Mouse (Mus musculus) liver, postnatal 0 days (tissue): ENCODE results near the gene Anxa6. TPM values are rescaled to one million over a fixed set of nuclear protein-coding genes. Genes with fewer than 3 reads are reported as not detected.
A peak's percentile ranks its signal among the peaks of the same experiment; 100 is the strongest.

Experiments used
- ATAC-seq: fragments of 200-750 bp; cut with Nextera tagmentation; 2 replicates; pipeline ENCODE4 v1.8.0; 2017; ENCODE audit warnings: mild to moderate bottlenecking, moderate library complexity
- DNase-seq: peaks from one replicate; pipeline ENCODE4 v3.0.0-alpha.2; 2016
- H3K27ac ChIP-seq: fragments of 300-500 bp; sonication (generic); 2 replicates; pipeline ENCODE4 v1.5.1; 2014; ENCODE audit warnings: antibody characterized with exemption, moderate library complexity, mild to moderate bottlenecking, low read depth
- H3K27me3 ChIP-seq: fragments of 300-500 bp; sonication (generic); 2 replicates; pipeline ENCODE4 v1.6.1; 2014; ENCODE audit warnings: low read length, control low read depth, mixed read lengths; ENCODE audit not compliant: insufficient read depth
- H3K36me3 ChIP-seq: fragments of 300-500 bp; sonication (generic); replicated peaks from 2 replicates; pipeline ENCODE4 v1.6.1; 2014; ENCODE audit warnings: mild to moderate bottlenecking, control low read depth, low read length, moderate library complexity, mixed read lengths; ENCODE audit not compliant: insufficient read depth
- H3K4me1 ChIP-seq: fragments of 300-500 bp; sonication (generic); 2 replicates; pipeline ENCODE4 v1.6.1; 2014; ENCODE audit warnings: antibody characterized with exemption, mild to moderate bottlenecking, control low read depth; ENCODE audit not compliant: insufficient read depth
- H3K4me2 ChIP-seq: fragments of 300-500 bp; sonication (generic); 2 replicates; pipeline ENCODE4 v1.6.1; 2014; ENCODE audit warnings: low read depth, mild to moderate bottlenecking, low read length, moderate library complexity, mixed read lengths
- H3K4me3 ChIP-seq: fragments of 300-500 bp; sonication (generic); 2 replicates; pipeline ENCODE4 v1.5.1; 2014; ENCODE audit warnings: low read depth, low read length
- H3K9ac ChIP-seq: fragments of 300-500 bp; sonication (generic); replicated peaks from 2 replicates; pipeline ENCODE4 v1.6.1; 2014; ENCODE audit warnings: mild to moderate bottlenecking, moderate library complexity
- H3K9me3 ChIP-seq: fragments of 300-500 bp; sonication (generic); 2 replicates; pipeline ENCODE4 v1.6.1; 2016; ENCODE audit warnings: mild to moderate bottlenecking, control low read depth, low read length, mixed read lengths
- CTCF ChIP-seq: sonication (generic); IDR thresholded peaks from 2 replicates; pipeline ENCODE4 v1.5.1; 2016; ENCODE audit warnings: antibody characterized with exemption, low read depth
- EP300 ChIP-seq: IDR thresholded peaks from 2 replicates; pipeline ENCODE4 v1.6.1; 2016; ENCODE audit warnings: antibody characterized with exemption, low read depth, mild to moderate bottlenecking
- WGBS: fragments of 180-500 bp; shearing (Covaris S2); extraction: QIAGEN DNeasy Blood & Tissue Kit; methylation state at CpG from one replicate; pipeline ENCODE4 v1.1.7; 2014; ENCODE audit not compliant: insufficient replicate concordance; 5-methylcytosine and 5-hydroxymethylcytosine counted together
- polyA plus RNA-seq: library from polyadenylated mRNA; unstranded; fragments of >200 nt; fragmentation: Nextera tagmentation; extraction: Ambion mirVana; gene quantifications from 2 replicates; pipeline ENCODE4 v1.2.1, GENCODE M21; 2015

Gene Anxa6
- polyA plus RNA-seq, 1 experiment from 2014 or later = 47.5 TPM

DNA sequence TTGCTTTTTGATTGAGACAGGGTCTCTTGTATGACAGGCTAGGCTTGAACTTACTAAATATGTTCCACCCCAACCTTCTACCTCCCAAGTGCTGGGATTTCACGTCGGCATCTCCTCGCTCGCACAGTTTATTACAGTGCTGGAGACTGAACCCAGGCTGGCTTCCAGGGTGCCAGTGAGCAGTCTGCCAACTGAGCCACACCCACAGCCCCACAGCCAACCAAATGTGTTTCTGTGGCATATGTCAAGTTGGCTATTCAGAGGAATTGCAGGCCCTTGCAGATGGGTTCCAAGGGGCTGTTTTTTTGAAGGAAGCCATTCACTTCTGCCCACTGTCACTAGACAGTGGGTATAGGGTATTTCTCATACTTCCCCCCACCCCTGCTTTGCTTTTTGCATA lies 7.3 kb downstream of the Anxa6 start:
- H3K27me3 ChIP-seq = no peaks in the 10 kb centered on the region
- no peak for ATAC-seq
- H3K27ac ChIP-seq = no peak overlapping the region
- H3K4me1 ChIP-seq = peaks cover 62% of the 10 kb centered on the region
- H3K4me3 ChIP-seq = no peak overlapping the region
- H3K9ac ChIP-seq = no peak overlapping the region
- DNase-seq = no peak
- no peaks in the 10 kb centered on the region for H3K9me3 ChIP-seq
- WGBS = 81% methylated on average over 4 of the region's 4 CpGs
- no peak overlapping the region for H3K4me2 ChIP-seq
- 0 out of 2 replicates have a peak, but pooled peaks cover 2% of the 10 kb centered on the region for H3K36me3 ChIP-seq
- TF ChIP-seq CTCF (no peak), EP300 (no peak)

DNA sequence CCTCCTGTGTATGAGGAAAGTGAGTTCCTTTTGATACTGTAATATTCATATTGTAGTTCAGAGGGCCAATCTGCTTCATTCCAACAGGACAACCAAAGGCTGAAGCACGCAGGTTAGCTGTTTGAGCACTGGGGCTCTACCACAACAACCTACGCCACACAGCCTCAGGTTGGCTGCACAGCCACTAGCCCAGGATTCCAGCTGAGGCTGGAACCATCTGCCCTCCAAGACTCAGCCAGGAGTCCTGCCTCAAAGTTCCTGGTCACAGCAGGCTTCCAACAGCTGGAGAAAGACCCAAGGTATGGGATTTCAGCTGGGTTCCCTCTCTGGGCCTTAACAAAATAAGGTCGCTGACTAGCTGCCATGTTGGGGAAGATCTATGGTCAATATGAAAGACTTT lies 9.7 kb downstream of the Anxa6 start:
- WGBS = 74% methylated on average over 3 of the region's 3 CpGs
- DNase-seq (no peak), ATAC-seq (no peak)
- peaks cover 72% of the 10 kb centered on the region for H3K4me1 ChIP-seq
- peak overlapping the region; percentile 31 for H3K4me2 ChIP-seq
- no peaks in the 10 kb centered on the region for H3K27me3 ChIP-seq
- peak overlapping the region; percentile 80 for H3K27ac ChIP-seq
- no peak overlapping the region for H3K4me3 ChIP-seq
- TF ChIP-seq CTCF = no peak
- TF ChIP-seq EP300 = no peak
- peaks cover 13% of the 10 kb centered on the region for H3K36me3 ChIP-seq
- H3K9ac ChIP-seq = 0 out of 2 replicates have a peak overlapping the region, but pooled peaks have one; percentile 41
- no peaks in the 10 kb centered on the region for H3K9me3 ChIP-seq

DNA sequence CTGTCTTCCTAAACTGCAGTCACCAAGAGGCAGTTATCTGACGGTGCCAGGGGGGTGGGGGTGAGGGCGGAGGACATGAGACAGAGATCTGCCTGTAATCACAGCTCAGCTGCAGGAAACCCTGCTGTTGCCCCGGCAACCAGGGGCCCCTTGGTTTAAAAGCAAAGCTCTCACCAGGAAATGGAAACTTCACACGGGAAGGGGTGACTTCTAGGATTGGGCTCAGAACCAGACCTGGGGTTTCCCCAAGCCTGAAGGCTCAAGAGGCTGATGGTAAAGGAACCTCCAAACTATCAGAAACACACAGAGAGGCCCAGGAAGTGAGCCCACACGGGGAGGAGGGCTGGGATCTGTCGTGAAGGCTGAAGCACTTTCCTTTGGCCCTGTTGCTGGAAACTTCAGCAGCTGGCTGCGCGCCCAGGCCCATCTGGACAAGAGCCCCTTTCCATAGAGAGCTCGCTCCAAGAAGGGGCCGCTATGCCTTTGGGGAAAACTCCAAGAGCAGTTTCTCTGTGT lies 10.1 kb downstream of the Anxa6 start:
- Histone ChIP-seq H3K9me3 (no peaks in the 10 kb centered on the region), H3K4me3 (no peak overlapping the region), H3K27me3 (no peaks in the 10 kb centered on the region), H3K4me1 (peaks cover 71% of the 10 kb centered on the region), H3K9ac (peak overlapping the region; percentile 41; the same call in 1 of the 2 replicates), H3K36me3 (peaks cover 14% of the 10 kb centered on the region), H3K4me2 (peak overlapping the region; percentile 31), H3K27ac (peak overlapping the region; percentile 80)
- WGBS = 14% methylated on average over 10 of the region's 10 CpGs
- no peak for TF ChIP-seq CTCF
- TF ChIP-seq EP300 = peak; percentile 20; the same call in 1 of the 2 replicates
- peak; percentile 66 for ATAC-seq
- DNase-seq = peak; percentile 79

DNA sequence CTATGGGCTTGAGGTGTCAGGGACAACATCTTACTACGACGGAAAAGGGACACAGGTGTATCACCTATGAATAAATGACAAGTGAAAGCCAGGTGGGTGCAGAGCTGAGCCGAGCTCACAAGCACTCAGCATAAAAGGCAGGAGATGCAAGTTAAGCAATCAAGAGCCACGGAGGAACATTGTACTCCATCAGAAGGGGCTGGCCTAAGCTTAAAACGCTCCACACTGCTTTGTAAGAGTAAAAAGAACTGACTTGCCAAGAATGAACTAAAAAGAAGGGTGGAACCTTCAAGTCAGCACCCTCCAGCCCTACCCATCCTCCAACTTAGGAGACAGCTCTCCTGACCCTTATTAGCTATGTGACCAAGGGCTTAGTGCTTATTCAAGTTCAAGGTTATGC lies 10.7 kb downstream of the Anxa6 start:
- 35% methylated on average over 5 of the region's 5 CpGs for WGBS
- H3K9me3 ChIP-seq = no peaks in the 10 kb centered on the region
- peaks cover 65% of the 10 kb centered on the region for H3K4me1 ChIP-seq
- peak overlapping the region; percentile 31 for H3K4me2 ChIP-seq
- H3K9ac ChIP-seq = no peak overlapping the region; the same call in 1 of the 2 replicates
- TF ChIP-seq EP300 (no peak), CTCF (no peak)
- peak overlapping the region; percentile 80 for H3K27ac ChIP-seq
- no peaks in the 10 kb centered on the region for H3K27me3 ChIP-seq
- DNase-seq = no peak
- H3K4me3 ChIP-seq = no peak overlapping the region
- peak; percentile 28 for ATAC-seq
- H3K36me3 ChIP-seq = peaks cover 17% of the 10 kb centered on the region

DNA sequence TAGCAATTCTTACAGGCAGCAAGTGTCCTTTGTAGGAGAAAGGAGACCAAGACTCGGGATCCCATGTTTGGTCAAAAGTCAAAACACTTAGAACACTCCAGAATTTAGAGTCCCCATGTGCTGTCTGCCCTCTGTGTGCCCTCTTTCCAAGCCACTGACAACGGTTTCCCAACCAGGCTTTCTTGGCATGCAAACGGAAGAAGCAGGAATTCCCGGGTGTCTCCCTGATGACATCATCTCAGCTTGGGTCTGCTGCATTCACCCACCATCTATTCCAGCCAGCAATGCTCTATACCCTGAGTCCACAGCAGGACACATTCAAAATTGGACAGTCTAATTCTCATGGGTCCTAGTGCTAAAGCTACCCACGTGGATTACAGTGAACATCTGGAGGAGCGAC lies 11.4 kb downstream of the Anxa6 start:
- H3K4me3 ChIP-seq = no peak overlapping the region
- ATAC-seq (no peak), DNase-seq (no peak)
- peaks cover 17% of the 10 kb centered on the region for H3K36me3 ChIP-seq
- H3K9ac ChIP-seq = no peak overlapping the region
- 64% methylated on average over 6 of the region's 6 CpGs for WGBS
- H3K4me1 ChIP-seq = peaks cover 59% of the 10 kb centered on the region
- no peak overlapping the region for H3K4me2 ChIP-seq
- peak overlapping the region; percentile 80 for H3K27ac ChIP-seq
- TF ChIP-seq CTCF = no peak
- no peak for TF ChIP-seq EP300
- H3K9me3 ChIP-seq = no peaks in the 10 kb centered on the region
- H3K27me3 ChIP-seq = no peaks in the 10 kb centered on the region

DNA sequence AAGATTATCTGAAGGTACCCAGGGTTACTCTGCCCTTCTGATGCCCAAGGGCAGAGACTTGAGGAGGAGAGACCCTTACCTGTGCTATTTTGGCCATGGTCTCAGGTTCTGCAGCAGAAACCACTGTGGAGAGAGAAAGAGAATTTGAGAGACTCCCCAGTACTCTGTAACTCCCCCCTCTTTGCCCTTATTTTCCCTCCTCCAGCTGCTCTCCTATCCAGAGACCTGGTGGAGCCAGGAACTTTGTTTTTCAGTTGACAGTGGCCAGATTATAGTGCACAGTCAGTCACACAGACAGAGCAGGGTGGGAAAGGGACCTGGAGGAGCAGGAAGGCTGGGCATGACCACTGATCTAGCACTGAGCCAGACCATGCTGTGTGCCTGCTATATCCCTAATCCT lies 11.8 kb downstream of the Anxa6 start:
- Histone ChIP-seq H3K4me2 (no peak overlapping the region), H3K27ac (no peak overlapping the region; the same call in none of the 2 replicates), H3K27me3 (no peaks in the 10 kb centered on the region), H3K9ac (no peak overlapping the region), H3K4me3 (no peak overlapping the region), H3K9me3 (no peaks in the 10 kb centered on the region), H3K36me3 (peaks cover 17% of the 10 kb centered on the region), H3K4me1 (peaks cover 55% of the 10 kb centered on the region)
- ATAC-seq (no peak), DNase-seq (no peak)
- TF ChIP-seq CTCF (no peak), EP300 (no peak)
